Mouse (Mus musculus): Measurements from ENCODE around the gene Mrps18c. TPM values are rescaled to one million over a fixed set of nuclear protein-coding genes. Genes with fewer than 3 reads are reported as not detected.
A peak's percentile ranks its signal among the peaks of the same experiment; 100 is the strongest.

Gene Mrps18c
- 10 to 100 TPM; 81.8 to 88.5 TPM for total RNA-seq (2021)
- long read RNA-seq, experiment 1, transcript Mrps18c-201 (6 exons, 638 nt), result major isoform, 38 of 43 reads
- long read RNA-seq, experiment 1, partial matches to known transcripts, result 0 of 43 reads
- long read RNA-seq, experiment 1, other reads (novel, unspliced or antisense), result 3 of 43 reads
- long read RNA-seq, experiment 2, transcript Mrps18c-201 (6 exons, 638 nt), result major isoform, 32 of 38 reads
- long read RNA-seq, experiment 2, partial matches to known transcripts, result 0 of 38 reads
- long read RNA-seq, experiment 2, other reads (novel, unspliced or antisense), result 4 of 38 reads

DNA sequence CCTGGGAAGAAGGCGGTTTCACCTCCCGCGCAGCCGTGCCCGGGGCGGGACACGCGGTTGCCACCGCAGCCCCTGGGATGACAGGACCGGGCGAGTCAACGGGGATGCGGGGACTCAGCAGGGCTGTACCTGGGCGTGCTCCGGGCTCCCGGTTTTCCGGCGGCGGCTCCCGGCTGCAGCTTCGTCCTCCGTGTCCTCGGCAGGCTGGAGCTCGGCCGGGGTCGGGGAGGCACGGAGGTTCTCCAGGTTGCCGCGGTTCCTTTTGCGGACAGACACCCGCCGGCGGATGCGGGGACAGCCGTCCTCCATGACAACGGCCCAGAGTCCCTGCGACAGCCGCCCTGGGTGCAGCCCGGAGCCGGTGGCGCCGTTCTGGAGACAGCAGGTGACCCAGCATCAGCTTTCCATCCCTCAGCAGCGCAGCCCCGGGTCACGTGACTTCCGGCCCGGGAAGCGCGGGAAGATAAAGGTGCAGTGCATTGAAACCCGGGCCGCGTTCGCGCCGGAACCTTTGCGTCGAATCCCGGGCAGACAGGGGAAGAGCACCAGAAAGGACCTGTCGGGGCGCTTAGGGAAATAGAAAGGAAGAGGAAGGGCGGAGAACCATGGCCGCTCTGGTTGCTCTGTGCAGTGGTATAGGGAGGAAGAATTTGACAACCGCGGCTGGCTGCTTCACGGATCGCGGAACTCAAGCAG lies at the start of gene Mrps18c, which contains the start of gene Helq:
Mrps18c (plus strand) TSS at position 463 of the 696 bp plus-strand sequence.
Helq (minus strand) TSS at position 434 of the 696 bp plus-strand sequence.
- intact Hi-C loops (cut with DNase I), result loop anchor here (5.0 kb wide), 1 partner anchor 126 kb away; no protein-coding TSS in a partner anchor

DNA sequence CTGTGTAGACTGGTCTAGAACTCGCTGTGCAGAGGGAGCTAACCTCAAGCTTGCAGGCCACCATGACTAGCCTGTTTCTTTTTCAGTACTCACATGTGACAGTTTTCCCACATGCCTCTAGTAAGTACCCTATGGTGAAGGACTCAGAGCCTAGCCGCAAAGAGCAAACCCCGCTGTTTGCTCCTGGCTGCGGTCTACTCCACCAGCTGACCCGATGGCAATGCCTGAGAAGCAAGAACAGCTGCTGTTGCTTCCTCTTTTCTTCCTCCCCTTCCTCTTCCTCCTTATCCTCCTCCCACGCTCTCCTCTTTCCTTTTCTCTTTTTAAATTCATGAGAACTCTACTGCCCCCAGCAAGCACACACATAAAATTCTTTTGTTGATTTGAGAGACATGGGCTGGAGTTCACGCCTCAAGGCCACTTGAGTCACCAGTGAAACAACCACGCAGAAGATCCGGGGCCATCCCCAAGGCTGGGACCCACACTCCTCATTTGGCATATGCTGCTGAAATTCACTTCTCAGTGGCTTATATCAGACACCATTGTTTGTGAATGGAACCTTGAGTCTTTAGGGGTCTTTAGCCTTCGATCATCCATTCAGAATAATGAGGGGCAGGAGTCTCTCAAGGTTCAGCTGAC lies 47.7 kb upstream of the Mrps18c start:
- DNase-seq, result no peak
- intact Hi-C loops (cut with DNase I), result no loop called here

More for the DNA sequence above, at the start of gene Mrps18c, which contains the start of gene Helq:
- peak; percentile 87 to 89 for DNase-seq

DNA sequence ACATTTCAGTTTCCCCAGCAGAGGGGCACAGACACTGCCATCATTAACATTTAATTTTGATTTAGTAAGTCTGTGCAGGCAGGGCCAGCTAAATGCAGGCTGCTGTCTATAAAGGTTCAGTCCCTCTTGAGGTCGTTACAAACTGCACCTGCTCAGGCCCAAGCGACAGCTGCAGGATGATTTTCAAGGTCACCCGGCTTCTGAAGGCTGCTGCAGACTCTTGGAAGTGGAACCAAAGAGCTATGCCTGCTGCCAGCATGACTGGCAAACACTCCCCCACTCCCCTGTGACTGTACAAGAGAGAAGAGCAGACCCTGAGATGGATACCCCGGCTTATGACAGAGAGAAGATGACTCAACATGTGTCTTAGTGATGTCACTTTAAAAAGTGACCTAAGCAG lies 46.8 kb upstream of the Mrps18c start:
- intact Hi-C loops (cut with DNase I), result no loop called here
- DNase-seq, result no peak

DNA sequence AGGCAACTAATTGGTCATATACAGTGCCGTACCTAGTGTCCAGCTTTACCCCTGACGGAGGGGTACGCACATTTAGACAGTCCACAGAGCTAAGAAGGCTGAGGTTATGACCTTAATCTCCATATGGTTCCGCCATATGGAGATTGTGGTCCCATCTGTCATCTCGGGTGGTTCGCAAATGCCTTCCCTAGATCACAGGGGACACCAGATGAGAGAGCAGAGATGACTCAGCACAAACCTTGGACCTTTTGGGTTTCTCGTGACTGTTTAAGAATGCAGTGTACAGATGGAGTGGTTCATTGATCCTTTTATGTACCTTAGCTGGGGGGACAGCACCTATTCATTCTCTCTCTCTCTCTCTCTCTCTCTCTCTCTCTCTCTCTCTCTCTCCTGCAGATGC lies 45.0 kb upstream of the Mrps18c start:
- no peak for DNase-seq
- intact Hi-C loops (cut with DNase I), result no loop called here

DNA sequence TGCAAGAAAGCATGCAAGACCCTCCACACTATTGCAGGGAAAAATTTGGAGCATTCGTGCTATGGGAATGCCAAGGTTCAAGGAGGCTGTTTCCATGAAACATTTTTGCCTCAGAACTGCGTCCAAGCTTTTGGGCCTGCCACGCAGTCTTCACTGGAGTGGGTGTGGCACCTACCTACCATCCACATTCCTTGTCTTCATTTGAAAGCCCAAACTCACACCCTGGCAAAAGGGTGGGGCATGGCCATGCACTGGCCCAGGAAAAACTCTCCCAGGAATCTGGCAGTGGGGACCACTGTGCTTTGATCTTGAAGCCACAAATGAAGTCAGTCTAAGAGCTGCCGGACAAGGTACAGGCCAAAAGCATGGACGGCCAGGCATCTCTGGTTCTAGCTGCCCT lies 40.3 kb upstream of the Mrps18c start:
- DNase-seq, result no peak

GRCm38 (mm10) chr5:100760049-100760663 lies 38.3 kb upstream of the Mrps18c start:
- intact Hi-C loops (cut with DNase I), result no loop called here
- no peak for DNase-seq

More for the DNA sequence above, 40.3 kb upstream of the Mrps18c start:
- intact Hi-C loops (cut with DNase I), result no loop called here

GRCm38 (mm10) chr5:100761736-100762135 lies 36.7 kb upstream of the Mrps18c start:
- DNase-seq, result no peak
- intact Hi-C loops (cut with DNase I), result no loop called here

- intact Hi-C loops (cut with DNase I), result no loop called here
- DNase-seq, result no peak
Measured at GRCm38 (mm10) chr5:100766026-100766425, 32.4 kb upstream of the Mrps18c start.

DNA sequence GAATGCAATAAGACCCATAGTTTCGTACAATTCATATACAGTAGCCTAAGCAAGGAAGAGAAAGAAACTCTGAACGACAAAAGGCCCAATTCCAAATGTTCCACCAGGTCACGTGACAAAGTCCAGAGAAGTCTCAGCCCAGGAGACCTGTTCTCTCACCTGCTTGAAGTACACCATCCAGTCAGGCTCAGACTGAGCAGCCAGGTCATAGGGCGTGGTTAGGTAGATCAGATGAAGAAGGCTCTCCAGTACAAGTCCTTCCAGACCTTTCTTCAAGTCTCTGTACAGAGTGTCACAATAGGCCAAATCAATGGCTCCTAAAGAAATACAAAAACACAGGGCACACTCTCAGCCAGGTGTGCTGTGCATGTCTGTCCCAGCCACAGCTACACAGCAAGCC lies 26.9 kb upstream of the Mrps18c start:
- no peak for DNase-seq
- intact Hi-C loops (cut with DNase I), result no loop called here

DNA sequence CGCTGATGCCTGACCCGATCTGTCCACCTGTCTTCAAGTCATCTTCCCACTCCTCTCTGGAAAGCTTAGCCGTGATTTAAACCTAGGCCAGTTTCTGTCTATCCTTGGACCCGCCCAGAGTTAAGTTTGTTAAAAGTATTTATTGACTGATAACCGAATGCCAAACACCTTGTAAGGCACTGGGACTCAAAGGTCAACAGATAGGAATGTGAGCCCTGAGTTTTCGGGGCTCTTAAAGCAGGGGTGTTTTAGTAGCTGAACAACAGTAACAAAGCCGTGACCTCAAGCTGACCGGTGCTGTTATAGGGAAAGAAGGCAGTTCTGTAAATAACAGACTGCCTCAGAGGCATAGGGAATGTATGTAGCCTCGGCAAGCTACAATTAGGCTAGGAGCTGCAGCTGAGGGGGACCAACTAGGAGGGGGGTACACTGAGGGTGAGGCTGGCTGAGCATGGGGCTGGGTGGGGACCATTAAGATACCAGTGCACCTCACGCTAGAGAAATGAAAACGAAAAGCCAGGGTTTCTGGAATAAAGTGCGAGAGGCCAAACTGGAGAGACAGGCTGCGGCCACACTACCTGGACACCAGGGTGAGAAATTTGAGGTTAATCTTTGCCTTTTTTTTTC lies 22.5 kb upstream of the Mrps18c start:
- no peak for DNase-seq
- intact Hi-C loops (cut with DNase I), result no loop called here

DNA sequence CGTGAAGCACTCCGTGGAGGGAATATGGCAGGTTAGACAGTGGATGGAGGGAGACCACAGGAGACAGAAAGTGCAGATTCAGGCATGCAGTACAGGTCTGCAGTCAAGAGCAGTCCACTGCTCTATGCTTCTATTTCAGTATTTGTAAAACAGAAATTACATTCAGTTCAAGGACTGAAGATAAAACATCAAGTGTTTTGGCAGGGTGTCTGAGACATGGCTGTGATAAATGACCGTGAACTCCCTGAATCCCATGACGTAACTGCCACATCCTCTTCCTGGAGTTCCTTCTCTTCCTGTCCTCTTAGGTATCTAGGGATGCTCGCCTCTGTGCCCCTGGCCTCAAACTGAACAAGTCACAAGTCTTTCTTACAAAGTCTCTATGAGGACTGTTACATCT lies 21.5 kb upstream of the Mrps18c start:
- DNase-seq, result no peak
- intact Hi-C loops (cut with DNase I), result no loop called here

DNA sequence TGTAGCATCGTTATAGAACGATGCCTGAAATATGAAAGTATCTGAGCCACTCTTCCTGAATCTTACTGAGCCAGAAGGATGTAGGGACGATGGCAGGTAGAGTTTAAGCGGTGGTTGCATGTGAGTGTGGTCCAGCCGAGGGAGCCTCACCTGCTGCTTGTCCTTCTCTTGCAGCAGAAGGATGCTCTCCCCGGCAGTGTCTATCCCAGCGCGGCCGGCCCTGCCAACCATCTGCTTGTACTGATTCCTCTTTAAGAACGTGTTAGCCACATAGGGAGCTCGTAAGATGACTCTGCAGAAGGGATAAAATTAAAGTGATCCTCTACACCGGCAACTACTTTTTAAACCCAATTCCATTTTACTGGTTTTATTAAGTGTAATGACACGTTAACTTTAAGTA lies 19.4 kb upstream of the Mrps18c start:
- intact Hi-C loops (cut with DNase I), result no loop called here
- DNase-seq, result no peak

GRCm38 (mm10) chr5:100787527-100787926 lies 10.9 kb upstream of the Mrps18c start:
- DNase-seq, result no peak
- intact Hi-C loops (cut with DNase I), result no loop called here

- intact Hi-C loops (cut with DNase I), result no loop called here
- no peak for DNase-seq
Measured at GRCm38 (mm10) chr5:100792261-100792660, 6.2 kb upstream of the Mrps18c start.

DNA sequence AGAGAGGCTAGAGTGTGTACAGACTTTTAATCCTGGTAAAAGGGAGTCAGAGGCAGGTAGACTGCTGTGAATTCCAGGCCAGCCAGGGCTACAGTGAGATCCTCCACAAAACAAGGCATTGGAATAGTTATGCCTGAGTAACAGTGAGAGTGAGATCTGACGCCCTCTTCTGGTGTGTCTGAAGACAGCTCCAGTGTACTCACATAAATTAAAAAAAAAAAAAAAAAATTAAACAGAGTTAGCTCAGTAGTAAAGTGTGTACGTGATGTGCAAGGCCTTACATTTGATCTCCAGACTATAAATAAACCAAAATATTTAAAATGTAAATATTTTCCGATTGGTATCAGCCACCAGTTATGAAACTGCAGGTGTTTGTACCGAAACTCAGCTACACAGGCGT lies 4.3 kb upstream of the Mrps18c start:
- intact Hi-C loops (cut with DNase I), result no loop called here
- no peak for DNase-seq

- intact Hi-C loops (cut with DNase I), result no loop called here
- no peak for DNase-seq
Measured at GRCm38 (mm10) chr5:100818341-100818740, 19.9 kb downstream of the Mrps18c start.

- DNase-seq, result no peak
- intact Hi-C loops (cut with DNase I), result no loop called here
Measured at GRCm38 (mm10) chr5:100819568-100820480, 21.4 kb downstream of the Mrps18c start.

- intact Hi-C loops (cut with DNase I), result no loop called here
- peak; percentile 85 to 90 for DNase-seq
Measured at GRCm38 (mm10) chr5:100820483-100821184, 22.2 kb downstream of the Mrps18c start, which contains the start of gene Abraxas1. Gene Abraxas1, minus strand, starts transcription at chr5:100820965.

DNA sequence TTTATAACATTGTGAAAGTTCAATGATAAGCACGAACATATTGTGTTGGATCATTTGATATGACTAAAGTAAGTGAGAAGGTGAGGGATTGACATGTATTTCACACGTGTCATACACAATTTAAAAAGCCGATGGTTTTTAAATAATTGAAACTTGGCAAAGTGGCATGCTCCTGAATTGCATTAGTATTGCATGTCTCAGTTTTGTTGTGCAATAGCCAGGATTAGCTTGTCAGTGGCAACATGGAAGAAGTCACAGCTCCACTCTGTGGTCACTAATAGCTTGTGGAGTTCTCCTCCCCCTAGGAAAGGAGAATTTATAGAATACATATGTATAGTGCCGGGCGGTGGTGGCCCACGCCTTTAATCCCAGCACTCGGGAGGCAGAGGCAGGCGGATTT lies 22.9 kb downstream of the Mrps18c start:
- DNase-seq, result no peak
- intact Hi-C loops (cut with DNase I), result no loop called here

Data from heart, postnatal 14 days (tissue).